Mouse (Mus musculus): ENCODE results near the gene Vmn2r59. TPM values are rescaled to one million over a fixed set of nuclear protein-coding genes. Genes with fewer than 3 reads are reported as not detected.

Vmn2r59 gene
- polyA plus RNA-seq (2014; fragmentation: Illumina TruSeq; extraction: RNeasy Lipid Tissue Mini Kit (QIAGEN cat#74804); ENCODE audit: low read depth, low replicate concordance): not detected

DNA sequence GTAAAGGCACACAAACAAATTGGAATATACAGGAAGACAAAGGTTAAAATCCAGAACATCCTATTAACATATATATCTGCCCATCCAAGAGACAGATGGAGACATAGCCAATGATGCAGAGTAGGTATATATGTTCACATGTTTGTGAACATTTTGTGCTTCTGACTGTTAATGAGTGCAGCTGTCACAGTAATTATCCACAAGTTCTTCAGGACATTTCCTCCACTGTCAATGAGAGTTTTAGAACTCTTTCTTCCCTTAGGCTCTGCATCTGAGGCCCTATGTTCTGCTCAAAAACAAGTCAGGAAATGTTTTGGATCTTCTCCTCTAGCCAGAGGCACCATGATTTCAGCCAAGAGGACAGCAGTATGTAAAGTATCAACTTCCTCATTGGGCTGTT, at the start of gene Vmn2r59:
Gene Vmn2r59 (minus strand): TSS at position 101 of the 400 bp plus-strand sequence.

GRCm38 (mm10) chr7:42107470-42107869, 48.6 kb upstream of the Vmn2r59 start, which contains the start of gene Vmn2r60:
Vmn2r60 (plus strand) TSS chr7:42107770.

Other genes with a start within 250 kb of the Vmn2r59 start
- not detected for gene Vmn2r58, start 186.3 kb downstream of the Vmn2r59 start, polyA plus RNA-seq (2014; fragmentation: Illumina TruSeq; extraction: RNeasy Lipid Tissue Mini Kit (QIAGEN cat#74804); ENCODE audit: low read depth, low replicate concordance)
- not detected for gene Vmn2r60, start 48.7 kb upstream of the Vmn2r59 start, polyA plus RNA-seq (2014; fragmentation: Illumina TruSeq; extraction: RNeasy Lipid Tissue Mini Kit (QIAGEN cat#74804); ENCODE audit: low read depth, low replicate concordance)
- not detected for gene Vmn2r61, start 201.0 kb upstream of the Vmn2r59 start, polyA plus RNA-seq (2014; fragmentation: Illumina TruSeq; extraction: RNeasy Lipid Tissue Mini Kit (QIAGEN cat#74804); ENCODE audit: low read depth, low replicate concordance)